Mouse (Mus musculus) hindbrain, embryonic 16.5 days (tissue): ENCODE measurements around the gene Wdr35. TPM values are rescaled to one million over a fixed set of nuclear protein-coding genes. Genes with fewer than 3 reads are reported as not detected.
A peak's percentile ranks its signal among the peaks of the same experiment; 100 is the strongest.
"Not testable (repeated sequence)": the region's sequence is repeated elsewhere in the genome, so short reads cannot be mapped to it uniquely, and the experiment has no call there.

Experiments used
- ATAC-seq: fragments of 200-750 bp; cut with Nextera tagmentation; 2 replicates; pipeline ENCODE4 v1.8.0; 2017; ENCODE audit warnings: moderate TSS enrichment, moderate library complexity
- H3K27ac ChIP-seq: fragments of 300-500 bp; sonication (generic); 2 replicates; pipeline ENCODE4 v1.5.1; 2014; ENCODE audit warnings: low read depth, mild to moderate bottlenecking, control low read depth, low read length, moderate library complexity
- H3K27me3 ChIP-seq: fragments of 300-500 bp; sonication (generic); replicated peaks from 2 replicates; pipeline ENCODE4 v1.6.1; 2014; ENCODE audit warnings: low read length; ENCODE audit not compliant: control insufficient read depth, insufficient read depth
- H3K36me3 ChIP-seq: fragments of 300-500 bp; sonication (generic); 2 replicates; pipeline ENCODE4 v1.6.1; 2014; ENCODE audit warnings: mild to moderate bottlenecking, low read length, moderate library complexity, mixed read lengths; ENCODE audit not compliant: control insufficient read depth, insufficient read depth
- H3K4me1 ChIP-seq: fragments of 300-500 bp; sonication (generic); 2 replicates; pipeline ENCODE4 v1.6.1; 2014; ENCODE audit warnings: low read depth, low read length; ENCODE audit not compliant: control insufficient read depth, insufficient read depth
- H3K4me2 ChIP-seq: fragments of 300-500 bp; sonication (generic); 2 replicates; pipeline ENCODE4 v1.6.1; 2014; ENCODE audit warnings: mild to moderate bottlenecking, low read length, control low read depth, moderate library complexity
- H3K4me3 ChIP-seq: fragments of 300-500 bp; sonication (generic); 2 replicates; pipeline ENCODE4 v1.5.1; 2014; ENCODE audit warnings: mild to moderate bottlenecking, low read length, control low read depth, moderate library complexity
- H3K9ac ChIP-seq: fragments of 300-500 bp; sonication (generic); 2 replicates; pipeline ENCODE4 v1.6.1; 2014; ENCODE audit warnings: low read depth, mild to moderate bottlenecking, control low read depth, low read length, moderate library complexity
- H3K9me3 ChIP-seq: fragments of 300-500 bp; sonication (generic); 2 replicates; pipeline ENCODE4 v1.6.1; 2014; ENCODE audit warnings: mild to moderate bottlenecking, low read length, moderate library complexity; ENCODE audit not compliant: control insufficient read depth
- WGBS: fragments of 180-500 bp; shearing (Covaris S2); extraction: QIAGEN DNeasy Blood & Tissue Kit; methylation state at CpG from one replicate; pipeline ENCODE4 v1.1.7; 2014; 5-methylcytosine and 5-hydroxymethylcytosine counted together
- polyA plus RNA-seq: library from polyadenylated mRNA; unstranded; fragments of >200 nt; fragmentation: Nextera tagmentation; extraction: Ambion mirVana; gene quantifications from 2 replicates; pipeline ENCODE4 v1.2.1, GENCODE M21; 2015

Wdr35 gene
- 23.6 and 25.2 TPM in 2 replicates for polyA plus RNA-seq

- no peaks in the 10 kb centered on the region for H3K27me3 ChIP-seq
- peak within 1 kb of the TSS; percentile 62 for H3K4me3 ChIP-seq
- H3K4me2 ChIP-seq, result peak within 1 kb of the TSS; percentile 84
- no peaks in the 10 kb centered on the region for H3K9me3 ChIP-seq
- peak; percentile 99 for ATAC-seq
- peaks cover 5% of the 10 kb centered on the region for H3K36me3 ChIP-seq
- H3K4me1 ChIP-seq, result peaks cover 15% of the 10 kb centered on the region
- peak within 1 kb of the TSS; percentile 84 for H3K27ac ChIP-seq
- peak within 1 kb of the TSS; percentile 73 for H3K9ac ChIP-seq
- under 1% methylated on average over 45 of the region's 45 CpGs for WGBS
Measured at GRCm38 (mm10) chr12:8973820-8974465, at the start of gene Wdr35. Gene Wdr35 (plus strand): TSS chr12:8973892.

GRCm38 (mm10) chr12:8927652-8928051 is 46.0 kb upstream of the Wdr35 start:
- no peak overlapping the region for H3K27ac ChIP-seq
- no peaks in the 10 kb centered on the region for H3K27me3 ChIP-seq
- H3K9ac ChIP-seq, result no peak overlapping the region
- no peaks in the 10 kb centered on the region for H3K36me3 ChIP-seq
- H3K4me1 ChIP-seq, result peaks cover 24% of the 10 kb centered on the region
- no peak overlapping the region for H3K4me3 ChIP-seq
- no peak overlapping the region for H3K4me2 ChIP-seq
- 92% methylated on average over 3 of the region's 3 CpGs for WGBS
- H3K9me3 ChIP-seq, result no peaks in the 10 kb centered on the region
- no peak for ATAC-seq

- no peak overlapping the region for H3K4me2 ChIP-seq
- no peak for ATAC-seq
- H3K27me3 ChIP-seq, result no peaks in the 10 kb centered on the region
- H3K4me1 ChIP-seq, result peaks cover 13% of the 10 kb centered on the region
- no peak overlapping the region for H3K4me3 ChIP-seq
- WGBS, result 79% methylated on average over 4 of the region's 4 CpGs
- peaks cover 4% of the 10 kb centered on the region; the same call in 1 of the 2 replicates for H3K36me3 ChIP-seq
- H3K9ac ChIP-seq, result no peak overlapping the region
- no peak overlapping the region for H3K27ac ChIP-seq
- H3K9me3 ChIP-seq, result no peaks in the 10 kb centered on the region
Measured at GRCm38 (mm10) chr12:8928766-8929165, 44.9 kb upstream of the Wdr35 start.

- ATAC-seq, result no peak
- H3K9me3 ChIP-seq, result no peaks in the 10 kb centered on the region
- no peak overlapping the region for H3K4me2 ChIP-seq
- whole genome bisulfite sequencing, result 79% methylated on average over 4 of the region's 4 CpGs
- no peak overlapping the region for H3K27ac ChIP-seq
- H3K4me3 ChIP-seq, result no peak overlapping the region
- peaks cover 18% of the 10 kb centered on the region for H3K36me3 ChIP-seq
- no peak overlapping the region for H3K9ac ChIP-seq
- H3K4me1 ChIP-seq, result no peaks in the 10 kb centered on the region
- H3K27me3 ChIP-seq, result no peaks in the 10 kb centered on the region
Measured at GRCm38 (mm10) chr12:8931083-8931482, 42.6 kb upstream of the Wdr35 start.

- H3K27ac ChIP-seq, result no peak overlapping the region
- no peak overlapping the region for H3K4me3 ChIP-seq
- peaks cover 39% of the 10 kb centered on the region for H3K36me3 ChIP-seq
- H3K4me2 ChIP-seq, result no peak overlapping the region
- H3K9ac ChIP-seq, result no peak overlapping the region
- H3K9me3 ChIP-seq, result no peaks in the 10 kb centered on the region
- WGBS, result 74% methylated on average over 5 of the region's 5 CpGs
- ATAC-seq, result peak; percentile 27; the same call in 1 of the 2 replicates
- no peaks in the 10 kb centered on the region for H3K4me1 ChIP-seq
- H3K27me3 ChIP-seq, result no peaks in the 10 kb centered on the region
Measured at GRCm38 (mm10) chr12:8935349-8935748, 38.3 kb upstream of the Wdr35 start.

GRCm38 (mm10) chr12:8936210-8936609 is 37.5 kb upstream of the Wdr35 start:
- not testable (repeated sequence) for H3K27me3 ChIP-seq, H3K4me2 ChIP-seq, H3K4me1 ChIP-seq, ATAC-seq, H3K9ac ChIP-seq, H3K4me3 ChIP-seq, H3K27ac ChIP-seq, H3K9me3 ChIP-seq
- peaks cover 39% of the 10 kb centered on the region for H3K36me3 ChIP-seq
- WGBS, result 79% methylated on average over 4 of the region's 4 CpGs

- no peak for ATAC-seq
- WGBS, result 86% methylated on average over 4 of the region's 4 CpGs
Measured at GRCm38 (mm10) chr12:8939490-8939889, 34.2 kb upstream of the Wdr35 start.

GRCm38 (mm10) chr12:8940011-8941005 is 33.4 kb upstream of the Wdr35 start:
- no peak overlapping the region for H3K27ac ChIP-seq
- H3K27me3 ChIP-seq, result no peaks in the 10 kb centered on the region
- no peaks in the 10 kb centered on the region for H3K9me3 ChIP-seq
- peaks cover 28% of the 10 kb centered on the region for H3K36me3 ChIP-seq
- ATAC-seq, result no peak
- H3K4me2 ChIP-seq, result no peak overlapping the region
- H3K4me1 ChIP-seq, result no peaks in the 10 kb centered on the region
- no peak overlapping the region for H3K4me3 ChIP-seq
- WGBS, result 70% methylated on average over 12 of the region's 12 CpGs
- no peak overlapping the region for H3K9ac ChIP-seq

More at GRCm38 (mm10) chr12:8939490-8939889, 34.2 kb upstream of the Wdr35 start:
- Histone ChIP-seq H3K27me3 (no peaks in the 10 kb centered on the region), H3K4me2 (no peak overlapping the region), H3K9me3 (no peaks in the 10 kb centered on the region), H3K9ac (no peak overlapping the region), H3K4me1 (no peaks in the 10 kb centered on the region), H3K4me3 (no peak overlapping the region), H3K27ac (no peak overlapping the region), H3K36me3 (peaks cover 32% of the 10 kb centered on the region)

- ATAC-seq, result no peak
- WGBS, result 66% methylated on average over 4 of the region's 4 CpGs
- Histone ChIP-seq H3K9me3 (no peaks in the 10 kb centered on the region), H3K27me3 (no peaks in the 10 kb centered on the region), H3K4me3 (no peak overlapping the region), H3K27ac (no peak overlapping the region), H3K4me1 (no peaks in the 10 kb centered on the region), H3K36me3 (peaks cover 20% of the 10 kb centered on the region), H3K4me2 (no peak overlapping the region), H3K9ac (no peak overlapping the region)
Measured at GRCm38 (mm10) chr12:8941131-8941615, 32.5 kb upstream of the Wdr35 start.
